Mouse (Mus musculus) intestine, embryonic 16.5 days (tissue): ENCODE measurements around the gene Zfp961. TPM values are rescaled to one million over a fixed set of nuclear protein-coding genes. Genes with fewer than 3 reads are reported as not detected.
"Not testable (repeated sequence)": the region's sequence is repeated elsewhere in the genome, so short reads cannot be mapped to it uniquely, and the experiment has no call there.

Source experiments
- ATAC-seq: fragments of 200-750 bp; cut with Nextera tagmentation; 2 replicates; pipeline ENCODE4 v1.8.0; 2017; ENCODE audit warnings: moderate TSS enrichment, moderate library complexity
- H3K27ac ChIP-seq: fragments of 300-500 bp; sonication (generic); 2 replicates; pipeline ENCODE4 v1.5.1; 2014; ENCODE audit warnings: mild to moderate bottlenecking, low read length
- H3K27me3 ChIP-seq: fragments of 300-500 bp; sonication (generic); replicated peaks from 2 replicates; pipeline ENCODE4 v1.6.1; 2014; ENCODE audit warnings: low read length, control low read depth, mixed read lengths; ENCODE audit not compliant: control insufficient read depth, insufficient read depth
- H3K36me3 ChIP-seq: fragments of 300-500 bp; sonication (generic); 2 replicates; pipeline ENCODE4 v1.6.1; 2014; ENCODE audit warnings: low read length, control low read depth; ENCODE audit not compliant: control insufficient read depth, insufficient read depth
- H3K4me1 ChIP-seq: fragments of 300-500 bp; sonication (generic); 2 replicates; pipeline ENCODE4 v1.6.1; 2014; ENCODE audit warnings: low read length, control low read depth, mixed read lengths; ENCODE audit not compliant: control insufficient read depth, insufficient read depth
- H3K4me2 ChIP-seq: fragments of 300-500 bp; sonication (generic); 2 replicates; pipeline ENCODE4 v1.6.1; 2014; ENCODE audit warnings: low read depth, low read length, control low read depth
- H3K4me3 ChIP-seq: fragments of 300-500 bp; sonication (generic); 2 replicates; pipeline ENCODE4 v1.5.1; 2014; ENCODE audit warnings: mild to moderate bottlenecking, low read length
- H3K9ac ChIP-seq: fragments of 300-500 bp; sonication (generic); 2 replicates; pipeline ENCODE4 v1.6.1; 2014; ENCODE audit warnings: low read depth, low read length
- H3K9me3 ChIP-seq: fragments of 300-500 bp; sonication (generic); 2 replicates; pipeline ENCODE4 v1.6.1; 2016; ENCODE audit warnings: low read length, control low read depth; ENCODE audit not compliant: control insufficient read depth
- WGBS: fragments of 180-500 bp; shearing (Covaris S2); extraction: QIAGEN DNeasy Blood & Tissue Kit; methylation state at CpG from one replicate; pipeline ENCODE4 v1.1.7; 2014; 5-methylcytosine and 5-hydroxymethylcytosine counted together
- polyA plus RNA-seq: library from polyadenylated mRNA; unstranded; fragments of >200 nt; fragmentation: Nextera tagmentation; extraction: Ambion mirVana; gene quantifications from 2 replicates; pipeline ENCODE4 v1.2.1, GENCODE M21; 2015

Gene Zfp961
- polyA plus RNA-seq, 1 experiment from 2014 or later: 24.9 TPM

- Histone ChIP-seq H3K4me3 (no peak overlapping the region), H3K27ac (no peak overlapping the region), H3K4me2 (no peak overlapping the region), H3K36me3 (peaks cover 21% of the 10 kb centered on the region), H3K9me3 (no peaks in the 10 kb centered on the region), H3K4me1 (peaks cover 8% of the 10 kb centered on the region), H3K27me3 (no peaks in the 10 kb centered on the region), H3K9ac (no peak overlapping the region)
- ATAC-seq: no peak
- WGBS: 94% methylated on average over 3 of the region's 3 CpGs
These were observed 24.3 kb upstream of the Zfp961 start for GRCm38 (mm10) chr8:71926551-71926950.

GRCm38 (mm10) chr8:71927779-71928178 lies 23.1 kb upstream of the Zfp961 start:
- no peaks in the 10 kb centered on the region for H3K27me3 ChIP-seq
- H3K9me3 ChIP-seq: no peaks in the 10 kb centered on the region
- H3K4me2 ChIP-seq: no peak overlapping the region
- no peak overlapping the region for H3K4me3 ChIP-seq
- H3K4me1 ChIP-seq: peaks cover 8% of the 10 kb centered on the region
- no peak for ATAC-seq
- H3K9ac ChIP-seq: no peak overlapping the region
- H3K36me3 ChIP-seq: peaks cover 21% of the 10 kb centered on the region
- H3K27ac ChIP-seq: no peak overlapping the region

- not testable (repeated sequence) for H3K27me3 ChIP-seq, H3K9me3 ChIP-seq, H3K4me2 ChIP-seq, H3K27ac ChIP-seq, H3K9ac ChIP-seq, ATAC-seq, H3K4me3 ChIP-seq, H3K36me3 ChIP-seq, H3K4me1 ChIP-seq
- WGBS: 78% methylated on average over 2 of the region's 2 CpGs
These were observed 12.8 kb upstream of the Zfp961 start for GRCm38 (mm10) chr8:71938037-71938436.

GRCm38 (mm10) chr8:71940293-71941208 lies 10.3 kb upstream of the Zfp961 start:
- Histone ChIP-seq H3K4me3 (no peak overlapping the region), H3K9me3 (no peaks in the 10 kb centered on the region), H3K27ac (no peak overlapping the region), H3K4me2 (no peak overlapping the region), H3K27me3 (no peaks in the 10 kb centered on the region), H3K9ac (no peak overlapping the region), H3K4me1 (no peaks in the 10 kb centered on the region), H3K36me3 (no peaks in the 10 kb centered on the region)
- ATAC-seq: no peak
- 71% methylated on average over 2 of the region's 2 CpGs for WGBS

GRCm38 (mm10) chr8:71941776-71942175 lies 9.1 kb upstream of the Zfp961 start:
- Histone ChIP-seq H3K4me2 (no peak overlapping the region), H3K27me3 (no peaks in the 10 kb centered on the region), H3K9ac (no peak overlapping the region), H3K36me3 (no peaks in the 10 kb centered on the region), H3K27ac (no peak overlapping the region), H3K4me1 (no peaks in the 10 kb centered on the region), H3K9me3 (no peaks in the 10 kb centered on the region), H3K4me3 (no peak overlapping the region)
- ATAC-seq: no peak
- whole genome bisulfite sequencing: 87% methylated on average over 1 of the region's 1 CpGs

- Histone ChIP-seq H3K27me3 (no peaks in the 10 kb centered on the region), H3K9me3 (no peaks in the 10 kb centered on the region), H3K36me3 (no peaks in the 10 kb centered on the region), H3K9ac (no peak overlapping the region), H3K4me3 (no peak overlapping the region), H3K4me2 (no peak overlapping the region), H3K4me1 (peaks cover 12% of the 10 kb centered on the region; the same call in 1 of the 2 replicates), H3K27ac (no peak overlapping the region)
- ATAC-seq: no peak
- 86% methylated on average over 5 of the region's 5 CpGs for WGBS
These were observed 2.2 kb upstream of the Zfp961 start for GRCm38 (mm10) chr8:71948624-71949023.

GRCm38 (mm10) chr8:71951436-71952161 lies 761 bp downstream of the Zfp961 start:
- Histone ChIP-seq H3K9me3 (peaks cover 6% of the 10 kb centered on the region; the same call in 1 of the 2 replicates), H3K4me2 (peak overlapping the region; percentile 51), H3K4me1 (peaks cover 12% of the 10 kb centered on the region; the same call in 1 of the 2 replicates), H3K4me3 (peak overlapping the region; percentile 78), H3K9ac (peak overlapping the region; percentile 90), H3K27me3 (no peaks in the 10 kb centered on the region), H3K36me3 (peaks cover 2% of the 10 kb centered on the region; the same call in 1 of the 2 replicates), H3K27ac (peak overlapping the region; percentile 81)
- no peak for ATAC-seq
- WGBS: 25% methylated on average over 12 of the region's 14 CpGs

- Histone ChIP-seq H3K4me3 (no peak overlapping the region; the same call in 1 of the 2 replicates), H3K27me3 (no peaks in the 10 kb centered on the region), H3K9ac (peak overlapping the region; percentile 90; the same call in 1 of the 2 replicates), H3K27ac (peak overlapping the region; percentile 81; the same call in 1 of the 2 replicates), H3K4me2 (peak overlapping the region; percentile 51; the same call in 1 of the 2 replicates), H3K4me1 (peaks cover 12% of the 10 kb centered on the region; the same call in 1 of the 2 replicates), H3K9me3 (peaks cover 6% of the 10 kb centered on the region; the same call in 1 of the 2 replicates), H3K36me3 (peaks cover 2% of the 10 kb centered on the region; the same call in 1 of the 2 replicates)
- WGBS: 75% methylated on average over 1 of the region's 1 CpGs
- ATAC-seq: no peak
These were observed 1.7 kb downstream of the Zfp961 start for GRCm38 (mm10) chr8:71952489-71952888.

- WGBS: 88% methylated on average over 16 of the region's 16 CpGs
- ATAC-seq: not testable (repeated sequence)
These were observed 2.3 kb downstream of the Zfp961 start for GRCm38 (mm10) chr8:71952961-71953700.

More at GRCm38 (mm10) chr8:71952961-71953700, 2.3 kb downstream of the Zfp961 start:
- not testable (repeated sequence) for H3K36me3 ChIP-seq, H3K4me3 ChIP-seq, H3K27ac ChIP-seq, H3K4me2 ChIP-seq, H3K9me3 ChIP-seq, H3K27me3 ChIP-seq, H3K9ac ChIP-seq
- peaks cover 12% of the 10 kb centered on the region; the same call in 1 of the 2 replicates for H3K4me1 ChIP-seq
